Mouse (Mus musculus) ES-E14 (cell line): ENCODE data around the gene Herc4. TPM values are rescaled to one million over a fixed set of nuclear protein-coding genes. Genes with fewer than 3 reads are reported as not detected.

ENCODE experiments used
- DNase-seq: peaks from one replicate; pipeline ENCODE4 v3.0.0-alpha.2; 2013; ENCODE audit warnings: low read depth, low spot score
- H3K27ac ChIP-seq: 2 replicates; pipeline ENCODE4 v1.5.1; 2012; ENCODE audit warnings: low read depth, mild to moderate bottlenecking, low read length, moderate library complexity, mixed read lengths; ENCODE audit not compliant: poor library complexity, insufficient read depth, severe bottlenecking
- H3K36me3 ChIP-seq: 2 replicates; pipeline ENCODE4 v1.6.1; 2012; ENCODE audit warnings: mild to moderate bottlenecking, low read length, moderate library complexity, mixed read lengths; ENCODE audit not compliant: control insufficient read depth, poor library complexity, insufficient read depth, severe bottlenecking
- H3K4me1 ChIP-seq, 2 experiments: fragments of 150-350 bp in 1 of 2; sonication (generic) in 1 of 2; 2 replicates each; pipeline ENCODE4 v1.6.1; 2012; ENCODE audit warnings: low read length in 2 of 2, mild to moderate bottlenecking in 1 of 2, mixed read lengths in 1 of 2; ENCODE audit not compliant: control insufficient read depth in 2 of 2, insufficient read depth in 2 of 2, poor library complexity in 1 of 2
- H3K4me3 ChIP-seq, 2 experiments: fragments of 150-350 bp in 1 of 2; sonication (generic) in 1 of 2; 2 replicates each; pipeline ENCODE4 v1.5.1; 2012; ENCODE audit warnings: low read length in 2 of 2, low read depth in 1 of 2, mild to moderate bottlenecking in 1 of 2, mixed read lengths in 1 of 2; ENCODE audit not compliant: insufficient read depth in 1 of 2, poor library complexity in 1 of 2, severe bottlenecking in 1 of 2
- H3K9ac ChIP-seq: 2 replicates; pipeline ENCODE4 v1.6.1; 2012; ENCODE audit warnings: low read depth, mild to moderate bottlenecking, low read length, mixed read lengths; ENCODE audit not compliant: poor library complexity, insufficient read depth, severe bottlenecking
- H3K9me3 ChIP-seq: fragments of 150-350 bp; sonication (generic); 2 replicates; pipeline ENCODE4 v1.6.1; 2012; ENCODE audit warnings: low read depth, mild to moderate bottlenecking, low read length; ENCODE audit not compliant: control insufficient read depth, insufficient read depth
- CHD2 ChIP-seq: IDR thresholded peaks from 2 replicates; pipeline ENCODE4 v1.6.1; 2014; ENCODE audit warnings: mild to moderate bottlenecking, low read depth, low read length, inconsistent platforms
- HCFC1 ChIP-seq: IDR thresholded peaks from 2 replicates; pipeline ENCODE4 v1.6.1; 2012; ENCODE audit warnings: low read length, inconsistent platforms, borderline replicate concordance; ENCODE audit not compliant: insufficient read depth
- MAFK ChIP-seq: IDR thresholded peaks from 2 replicates; pipeline ENCODE4 v1.6.1; 2014; ENCODE audit warnings: mild to moderate bottlenecking, low read depth, low read length, inconsistent platforms; ENCODE audit not compliant: insufficient read depth
- ZC3H11A ChIP-seq: IDR thresholded peaks from 2 replicates; pipeline ENCODE4 v1.6.1; 2012; ENCODE audit warnings: low read depth, mild to moderate bottlenecking, inconsistent platforms, low read length, borderline replicate concordance
- ZNF384 ChIP-seq: IDR thresholded peaks from 2 replicates; pipeline ENCODE4 v1.6.1; 2012; ENCODE audit warnings: low read depth, low read length, inconsistent platforms
- in situ Hi-C, 2 experiments: fragments of 600-800 bp; cut with MboI; formaldehyde crosslinking; loops; one replicate each; pipeline ENCODE4 v1.15.1; 2025; ENCODE audit warnings: low sequenced_read_pairs in 2 of 2, inconsistent platforms in 1 of 2; ENCODE audit not compliant: unreplicated experiment in 2 of 2
- total RNA-seq: library from RNA; depleted of rRNA; stranded (reverse); fragments of 300-350 nt; gene quantifications from 2 replicates; pipeline ENCODE4 v1.2.3, GENCODE M21; 2012

Herc4 gene
- total RNA-seq, 1 experiment, result 87.9 TPM

DNA sequence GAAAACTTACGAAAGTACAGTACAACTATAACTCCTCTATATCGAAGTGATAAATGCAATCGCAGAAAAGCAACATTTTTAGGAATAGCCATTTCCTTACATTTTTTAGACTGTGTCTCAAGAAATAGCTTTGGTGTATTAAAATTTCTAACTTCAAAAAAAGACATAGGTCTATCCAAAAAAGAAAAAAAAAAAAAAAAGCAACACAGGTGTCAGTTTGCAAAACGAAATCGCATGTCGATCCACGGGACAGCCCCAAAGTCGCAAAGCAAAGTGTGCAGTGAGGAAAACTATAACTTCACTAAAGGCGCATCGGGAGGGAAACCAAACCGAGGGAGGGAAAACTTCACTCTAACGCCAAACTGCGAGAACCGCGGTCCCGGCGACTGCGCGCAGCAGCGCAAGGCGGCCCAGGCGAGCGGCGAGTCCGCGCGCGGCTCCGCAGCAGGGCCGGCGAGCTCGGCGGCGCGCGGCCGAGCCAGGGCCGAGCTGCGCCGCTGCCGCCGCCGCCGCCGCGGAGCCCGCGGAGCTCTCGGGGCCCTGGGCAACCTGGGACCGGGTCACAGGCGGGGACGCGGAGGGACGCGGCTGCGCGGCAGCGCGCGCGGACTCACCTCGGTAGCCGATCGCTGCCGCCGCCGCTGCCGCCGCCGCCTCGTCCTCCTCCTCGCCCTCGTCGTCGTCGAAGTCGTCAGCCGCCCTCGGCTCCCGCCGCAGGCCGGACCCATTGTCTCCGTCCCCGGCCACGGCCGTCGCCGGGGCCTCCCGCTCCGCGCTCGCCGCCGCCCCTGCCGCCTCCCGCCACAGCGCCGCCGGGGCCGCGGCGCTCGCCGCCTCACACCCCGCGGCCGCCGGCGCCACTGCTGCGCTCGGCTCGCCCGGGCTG lies 94.6 kb downstream of the Herc4 start:
- no peaks in the 10 kb centered on the region for H3K9me3 ChIP-seq
- peak overlapping the region; percentile 96 for H3K9ac ChIP-seq
- peaks cover 3 to 5% of the 10 kb centered on the region in 2 experiments; a peak in 2 of 4 replicates for H3K4me1 ChIP-seq
- no peak for DNase-seq
- in situ Hi-C loops, result no loop called here
- H3K36me3 ChIP-seq, result peaks cover 19% of the 10 kb centered on the region
- TF ChIP-seq MAFK (no peak), CHD2 (no peak), ZC3H11A (no peak), HCFC1 (no peak), ZNF384 (no peak)
- H3K27ac ChIP-seq, result peak overlapping the region; percentile 85
- H3K4me3 ChIP-seq, result peak overlapping the region; percentile 96

DNA sequence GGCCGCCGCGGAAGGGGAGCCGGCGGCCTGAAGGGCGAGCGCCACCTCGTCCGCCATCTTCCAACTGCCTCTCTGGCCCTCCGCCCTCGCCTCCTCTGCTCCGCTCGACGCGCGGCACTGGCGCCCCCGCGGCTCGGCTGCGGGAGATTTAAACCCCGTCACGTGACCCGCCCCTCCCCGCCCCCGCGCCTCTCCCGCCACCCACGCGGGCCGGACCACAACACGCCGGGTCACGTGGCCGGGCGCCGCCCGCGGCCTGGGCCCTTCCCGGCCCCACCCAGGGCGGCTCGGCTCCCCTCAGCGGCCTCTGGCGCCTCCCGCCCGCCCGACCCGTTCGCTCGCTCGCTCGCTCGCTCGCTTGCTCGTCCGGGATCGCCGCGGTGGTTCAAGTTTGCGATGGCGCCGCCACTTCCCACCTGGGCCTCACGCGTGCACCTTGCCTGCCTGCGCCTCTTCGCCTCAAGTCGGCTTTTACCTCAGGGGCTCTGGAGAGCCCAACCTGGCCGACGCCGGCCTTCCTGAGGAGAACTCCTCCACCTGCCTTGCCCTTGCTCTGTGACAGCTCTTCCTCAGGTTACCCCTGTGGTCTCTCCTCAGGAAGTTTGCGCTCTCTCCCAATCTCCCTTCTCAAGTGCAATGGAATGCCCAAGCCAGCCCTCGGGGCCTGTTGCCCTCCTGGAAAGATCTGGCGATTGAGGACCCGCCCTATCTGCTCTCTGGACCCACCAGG lies 95.5 kb downstream of the Herc4 start:
- in situ Hi-C loops, result no loop called here
- no peak for TF ChIP-seq CHD2
- TF ChIP-seq ZNF384, result no peak
- no peak for TF ChIP-seq HCFC1
- no peak for TF ChIP-seq ZC3H11A
- no peak for TF ChIP-seq MAFK
- Histone ChIP-seq H3K36me3 (peaks cover 14% of the 10 kb centered on the region), H3K9me3 (no peaks in the 10 kb centered on the region), H3K27ac (peak overlapping the region; percentile 85), H3K9ac (peak overlapping the region; percentile 96), H3K4me1 (peaks cover 3 to 5% of the 10 kb centered on the region in 2 experiments; a peak in 2 of 4 replicates), H3K4me3 (peak overlapping the region; percentile 96)
- DNase-seq, result peak; percentile 80

DNA sequence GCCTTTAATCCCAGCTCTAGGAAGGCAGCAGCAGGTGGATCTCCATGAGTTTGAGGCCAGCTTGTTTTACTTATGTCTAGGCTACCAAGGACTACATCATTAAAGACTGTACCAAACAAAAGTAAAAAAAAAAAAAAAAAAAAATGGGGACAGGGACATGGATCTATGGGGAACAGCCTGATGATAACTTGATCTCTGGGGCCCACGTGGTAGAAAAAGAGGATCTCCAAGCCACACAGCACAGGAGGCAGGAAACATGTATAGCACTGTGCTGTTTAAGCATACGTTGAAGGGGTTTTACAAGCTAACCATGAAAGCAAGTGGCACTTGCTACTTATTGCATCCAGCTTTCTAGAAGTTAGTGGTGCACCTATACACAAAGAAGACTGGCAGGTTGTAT lies 97.7 kb downstream of the Herc4 start:
- Histone ChIP-seq H3K9me3 (no peaks in the 10 kb centered on the region), H3K4me3 (no peak overlapping the region), H3K36me3 (peaks cover 3% of the 10 kb centered on the region), H3K4me1 (peaks cover 3% of the 10 kb centered on the region in 2 experiments; a peak in 2 of 4 replicates), H3K9ac (no peak overlapping the region), H3K27ac (no peak overlapping the region)
- no peak for TF ChIP-seq CHD2
- TF ChIP-seq MAFK, result no peak
- TF ChIP-seq ZNF384, result no peak
- TF ChIP-seq ZC3H11A, result no peak
- TF ChIP-seq HCFC1, result no peak
- DNase-seq, result no peak
- in situ Hi-C loops, result no loop called here

DNA sequence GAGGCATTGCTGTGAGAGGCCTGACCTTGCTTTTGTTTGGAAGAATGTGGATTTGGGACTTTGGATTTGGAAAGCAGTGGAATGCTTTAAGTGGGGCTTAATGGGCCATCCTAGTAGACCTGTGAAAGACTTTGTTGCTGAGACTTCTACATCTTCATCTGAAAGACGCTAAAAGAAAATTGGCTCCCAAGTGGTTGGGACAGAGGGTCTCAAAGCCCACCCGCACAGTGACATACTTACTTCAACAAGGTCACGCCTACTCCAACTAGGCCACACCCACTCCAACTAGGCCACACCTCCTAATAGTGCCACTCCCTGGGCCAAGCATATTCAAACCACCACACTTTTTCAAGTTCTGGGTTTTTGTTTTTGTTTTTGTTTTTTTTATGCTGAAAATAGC lies 101.1 kb downstream of the Herc4 start:
- no peaks in the 10 kb centered on the region for H3K36me3 ChIP-seq
- DNase-seq, result no peak
- no peak overlapping the region for H3K4me3 ChIP-seq
- no peak for TF ChIP-seq ZNF384
- TF ChIP-seq ZC3H11A, result no peak
- no peak for TF ChIP-seq HCFC1
- TF ChIP-seq CHD2, result no peak
- TF ChIP-seq MAFK, result no peak
- no peak overlapping the region for H3K27ac ChIP-seq
- no peaks in the 10 kb centered on the region for H3K4me1 ChIP-seq
- H3K9ac ChIP-seq, result no peak overlapping the region
- no peaks in the 10 kb centered on the region for H3K9me3 ChIP-seq
- in situ Hi-C loops, result no loop called here
